Mouse (Mus musculus): Measurements from ENCODE around the gene Lima1. TPM values are rescaled to one million over a fixed set of nuclear protein-coding genes. Genes with fewer than 3 reads are reported as not detected.
"Not testable (repeated sequence)": the region's sequence is repeated elsewhere in the genome, so short reads cannot be mapped to it uniquely, and the experiment has no call there.

Lima1 gene
- 6.4 and 6.5 TPM in 2 replicates for total RNA-seq (2017)

DNA sequence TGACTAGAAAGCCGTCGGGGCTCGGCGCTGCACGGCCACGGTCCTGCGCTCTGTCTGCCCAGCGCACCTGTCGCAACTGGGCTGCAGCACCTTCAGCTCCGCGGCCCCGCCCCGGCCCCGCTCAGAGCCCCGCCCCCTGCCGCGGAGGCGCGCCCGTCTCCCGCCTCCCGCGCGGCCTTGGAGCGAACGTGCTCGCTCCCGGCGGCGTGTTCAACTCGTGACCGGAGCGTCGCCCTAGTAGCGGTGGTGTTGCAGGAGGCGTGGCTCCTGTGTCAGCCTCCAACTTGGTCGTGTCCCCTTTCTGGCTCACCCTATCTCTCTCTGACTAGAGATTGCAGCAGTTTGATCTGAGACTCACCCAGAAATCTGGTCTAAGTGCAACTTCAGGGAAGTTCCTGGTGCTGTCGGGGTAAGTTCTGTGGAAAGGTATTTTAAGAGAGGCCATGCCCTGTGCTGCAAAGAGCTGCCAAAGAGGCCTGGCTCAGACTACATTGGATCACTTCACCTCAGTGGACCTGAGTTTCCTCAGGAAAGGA, at the start of gene Lima1:
Lima1 (minus strand) TSS at position 123 of the 536 bp plus-strand sequence.
- ATAC-seq (replicated peaks in 1 of 2; ENCODE audit: insufficient read depth in 1 of 2, low FRiP score in 2 of 2, low TSS enrichment in 1 of 2, low read depth in 1 of 2, poor library complexity in 2 of 2, severe bottlenecking in 2 of 2) = peak; percentile 96 to 97

DNA sequence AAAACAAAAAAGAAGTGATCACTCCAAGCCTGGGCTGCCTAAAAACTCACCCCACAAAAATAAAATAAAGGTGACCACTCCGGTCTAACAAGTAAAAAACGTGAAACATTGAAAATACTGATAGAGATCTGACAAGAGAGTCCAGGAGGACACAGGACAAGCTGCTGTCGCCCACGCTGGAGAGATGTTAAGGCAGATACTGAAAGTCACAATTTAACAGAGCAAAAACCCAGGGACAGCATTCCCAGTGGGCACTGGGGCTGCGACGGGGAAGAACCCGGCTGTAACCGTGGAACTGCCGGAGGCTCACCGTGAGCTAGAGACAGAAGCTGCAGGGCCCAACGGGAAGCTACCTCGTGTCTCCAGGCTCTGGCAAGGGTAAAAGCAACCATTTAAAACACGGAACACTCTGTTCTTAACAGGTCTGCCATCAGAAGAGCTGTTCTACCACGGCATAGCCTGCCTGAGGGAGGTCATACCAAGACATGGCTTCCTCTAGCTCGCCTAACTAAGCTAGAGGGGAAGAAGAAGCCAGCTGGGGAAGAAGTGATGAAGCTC, 44.4 kb upstream of the Lima1 start:
- no peak for ATAC-seq (replicated peaks in 1 of 2; ENCODE audit: insufficient read depth in 1 of 2, low FRiP score in 2 of 2, low TSS enrichment in 1 of 2, low read depth in 1 of 2, poor library complexity in 2 of 2, severe bottlenecking in 2 of 2)

DNA sequence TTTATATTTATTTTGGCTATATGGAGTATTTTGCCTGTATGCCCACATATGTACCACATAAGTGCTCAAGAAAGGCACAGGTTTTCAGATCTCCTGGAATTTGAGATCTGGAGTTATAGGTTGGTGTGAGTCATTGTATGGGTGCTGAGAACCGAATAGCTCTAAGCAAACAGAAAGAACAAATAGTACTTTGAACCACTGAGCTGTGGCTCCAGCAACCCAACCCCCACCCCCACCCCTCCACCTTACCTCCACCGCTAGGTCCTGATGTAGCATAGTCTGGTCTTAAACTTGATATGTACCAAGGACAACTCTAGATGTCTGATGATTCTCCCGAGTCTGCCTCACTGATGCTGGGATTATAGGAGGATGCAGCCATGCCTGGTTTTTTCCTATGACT, 42.0 kb upstream of the Lima1 start:
- ATAC-seq (replicated peaks in 1 of 2; ENCODE audit: insufficient read depth in 1 of 2, low FRiP score in 2 of 2, low TSS enrichment in 1 of 2, low read depth in 1 of 2, poor library complexity in 2 of 2, severe bottlenecking in 2 of 2) = no peak

DNA sequence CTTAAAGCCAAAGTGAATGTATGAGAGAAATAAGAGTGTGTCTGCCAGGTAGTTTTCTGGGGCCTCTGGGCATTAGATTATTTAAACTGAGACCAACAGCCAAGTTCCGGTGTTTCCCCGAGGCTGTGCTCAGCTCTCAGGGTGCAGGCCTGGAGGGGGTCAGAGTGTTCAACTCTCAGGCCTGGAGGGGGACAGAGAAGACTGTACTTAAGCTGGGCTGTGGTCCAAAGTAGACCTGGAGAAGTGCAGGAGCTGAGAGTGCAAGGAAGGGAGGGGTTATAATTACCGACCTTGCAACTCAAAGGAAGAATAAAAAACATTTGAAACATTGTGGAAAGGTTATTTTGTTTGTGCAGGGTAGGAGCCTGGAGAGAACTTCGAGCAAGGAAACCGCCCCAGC, 39.4 kb upstream of the Lima1 start:
- ATAC-seq (replicated peaks in 1 of 2; ENCODE audit: insufficient read depth in 1 of 2, low FRiP score in 2 of 2, low TSS enrichment in 1 of 2, low read depth in 1 of 2, poor library complexity in 2 of 2, severe bottlenecking in 2 of 2) = no peak

DNA sequence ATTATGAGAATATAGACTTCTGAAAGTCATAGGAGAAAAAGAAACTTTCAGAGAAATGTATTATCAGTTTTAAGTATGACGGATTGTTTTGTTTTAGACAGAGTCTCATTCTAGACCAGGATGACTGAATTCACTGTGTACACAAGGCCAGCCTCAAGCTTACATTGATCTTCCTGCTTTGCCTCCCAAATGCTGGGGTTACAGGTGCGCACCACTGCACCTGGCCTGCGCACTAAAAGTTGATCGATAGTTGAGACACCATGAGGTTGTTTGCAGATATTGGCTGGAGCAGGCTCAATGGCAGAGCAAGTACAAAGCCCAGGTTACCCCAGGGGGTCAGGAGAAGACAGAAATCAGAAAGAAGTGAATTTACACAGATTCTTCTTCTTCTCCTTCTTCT, 36.5 kb upstream of the Lima1 start:
- no peak for ATAC-seq (replicated peaks in 1 of 2; ENCODE audit: insufficient read depth in 1 of 2, low FRiP score in 2 of 2, low TSS enrichment in 1 of 2, low read depth in 1 of 2, poor library complexity in 2 of 2, severe bottlenecking in 2 of 2)

DNA sequence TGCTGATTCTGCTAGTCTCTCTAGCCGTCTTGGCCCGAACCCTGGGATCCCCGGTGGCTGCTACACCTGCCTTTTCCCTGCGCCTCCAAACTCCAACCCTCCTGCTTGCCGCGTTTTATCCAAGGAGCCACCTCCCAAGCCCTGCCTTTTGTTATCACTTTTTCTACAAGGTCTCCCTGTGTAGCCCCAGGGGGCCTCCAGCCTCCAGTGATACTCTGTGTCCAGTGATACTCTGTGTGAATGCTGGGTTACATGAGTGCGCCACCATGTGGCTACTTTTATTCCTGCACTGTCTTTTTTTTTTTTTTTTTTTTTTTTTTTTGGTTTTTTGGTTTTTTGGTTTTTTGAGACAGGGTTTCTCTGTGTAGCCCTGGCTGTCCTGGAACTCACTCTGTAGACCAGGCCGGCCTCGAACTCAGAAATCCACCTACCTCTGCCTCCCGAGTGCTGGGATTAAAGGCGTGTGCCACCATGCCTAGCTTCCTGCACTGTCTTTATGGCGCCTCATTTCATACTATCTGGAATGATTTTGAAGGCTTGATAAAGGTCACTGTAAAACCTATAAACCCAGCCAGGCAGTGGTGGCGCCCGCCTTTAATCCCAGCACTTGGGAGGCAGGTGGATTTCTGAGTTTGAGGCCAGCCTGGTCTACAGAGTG, 34.2 kb upstream of the Lima1 start:
- ATAC-seq (replicated peaks in 1 of 2; ENCODE audit: insufficient read depth in 1 of 2, low FRiP score in 2 of 2, low TSS enrichment in 1 of 2, low read depth in 1 of 2, poor library complexity in 2 of 2, severe bottlenecking in 2 of 2) = not testable (repeated sequence)

DNA sequence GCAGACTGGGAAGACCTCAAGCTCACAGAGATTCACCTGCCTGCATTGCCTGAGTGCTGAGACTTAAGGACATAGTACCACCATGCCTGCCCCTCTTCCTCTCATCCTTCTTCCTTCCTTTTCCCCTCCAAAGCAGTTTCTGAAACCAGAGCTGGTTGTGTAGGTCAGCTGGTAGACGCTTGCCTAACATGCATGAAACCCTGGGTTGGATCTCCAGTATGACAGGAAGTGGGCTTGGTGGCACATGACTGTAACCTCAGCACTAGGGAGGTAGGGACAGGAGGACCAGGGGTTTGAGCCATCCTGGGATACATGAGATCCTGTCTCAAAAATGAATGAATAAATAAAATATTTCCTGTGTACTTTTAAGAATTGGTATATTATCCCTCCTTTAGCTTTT, 32.3 kb upstream of the Lima1 start:
- no peak for ATAC-seq (replicated peaks in 1 of 2; ENCODE audit: insufficient read depth in 1 of 2, low FRiP score in 2 of 2, low TSS enrichment in 1 of 2, low read depth in 1 of 2, poor library complexity in 2 of 2, severe bottlenecking in 2 of 2)

DNA sequence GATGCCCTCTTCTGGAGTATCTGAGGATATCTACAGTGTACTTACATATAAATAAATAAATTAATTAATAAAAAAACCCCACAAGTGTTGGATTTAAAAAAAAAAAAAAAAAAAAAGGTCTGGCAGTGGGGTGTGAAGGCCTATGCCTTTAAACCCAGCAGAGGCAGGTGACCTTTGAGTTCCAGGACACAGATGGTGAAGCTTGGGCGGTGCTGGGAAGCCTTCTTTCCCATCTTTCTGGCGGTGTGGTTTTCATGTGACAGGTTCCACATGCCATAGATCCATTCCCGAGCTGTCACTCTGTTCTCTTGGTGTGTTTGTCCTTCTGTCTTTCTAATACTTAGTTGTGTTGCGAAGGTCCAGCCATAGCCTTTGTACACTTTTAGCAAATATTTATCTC, 31.8 kb upstream of the Lima1 start:
- no peak for ATAC-seq (replicated peaks in 1 of 2; ENCODE audit: insufficient read depth in 1 of 2, low FRiP score in 2 of 2, low TSS enrichment in 1 of 2, low read depth in 1 of 2, poor library complexity in 2 of 2, severe bottlenecking in 2 of 2)

DNA sequence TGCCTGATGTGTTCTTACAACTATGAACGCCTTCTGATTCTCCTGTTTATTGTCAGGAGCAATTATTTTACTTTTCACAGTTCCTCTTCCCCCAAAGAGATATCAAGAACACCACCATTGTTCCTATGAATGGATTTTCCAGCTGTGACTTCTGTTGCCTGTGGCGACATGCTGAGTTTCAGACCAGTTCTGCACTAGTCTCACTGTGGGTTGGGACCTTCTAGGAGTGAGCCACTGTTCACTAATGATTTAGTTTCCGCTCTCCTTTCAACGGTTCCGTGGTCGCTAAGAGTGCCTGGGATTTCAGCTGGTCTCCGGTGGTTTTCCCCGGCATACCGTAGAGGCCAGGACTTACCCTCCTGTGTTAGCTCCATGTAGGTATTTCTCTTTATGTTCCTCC, 29.6 kb upstream of the Lima1 start:
- no peak for ATAC-seq (replicated peaks in 1 of 2; ENCODE audit: insufficient read depth in 1 of 2, low FRiP score in 2 of 2, low TSS enrichment in 1 of 2, low read depth in 1 of 2, poor library complexity in 2 of 2, severe bottlenecking in 2 of 2)

DNA sequence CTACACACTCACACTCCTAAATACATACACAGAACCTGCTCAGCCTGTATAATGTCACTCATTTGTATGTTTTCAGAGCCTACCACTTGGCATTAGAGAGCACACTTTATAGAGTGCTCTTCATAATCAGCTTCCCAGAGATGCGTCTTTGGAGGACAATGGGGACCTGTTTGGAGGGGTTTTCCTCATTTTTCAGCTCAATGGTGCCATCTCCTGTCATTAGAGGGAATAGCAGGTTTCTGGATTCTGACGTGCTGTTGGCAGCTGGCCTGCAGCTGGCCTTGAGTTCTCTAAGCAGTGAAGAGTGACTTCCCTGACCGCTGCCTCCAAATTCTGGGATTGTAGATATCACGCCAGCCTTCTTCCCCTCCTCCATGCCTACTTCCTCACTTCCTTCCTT, 29.1 kb upstream of the Lima1 start:
- peak; percentile 58 to 65 for ATAC-seq (replicated peaks in 1 of 2; ENCODE audit: insufficient read depth in 1 of 2, low FRiP score in 2 of 2, low TSS enrichment in 1 of 2, low read depth in 1 of 2, poor library complexity in 2 of 2, severe bottlenecking in 2 of 2)

DNA sequence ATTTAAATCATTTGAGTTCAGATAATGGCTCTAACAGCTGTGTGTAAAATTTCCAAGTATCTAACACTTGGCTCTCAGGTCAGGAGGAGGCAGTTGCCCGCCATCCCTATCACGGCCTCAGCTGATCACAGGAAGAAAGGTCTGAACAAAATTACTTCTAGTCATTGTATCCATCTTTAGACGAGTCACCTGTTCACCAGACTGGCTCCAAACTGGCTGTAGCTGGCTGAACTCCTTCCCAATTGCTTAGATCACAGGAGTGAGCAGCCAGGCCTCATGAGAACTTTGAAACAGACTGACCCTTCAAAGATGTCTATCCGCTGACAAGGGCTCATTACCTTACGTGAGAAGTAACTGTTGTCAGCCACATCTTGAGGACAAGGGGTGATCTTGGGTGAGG, 28.0 kb upstream of the Lima1 start:
- ATAC-seq (replicated peaks in 1 of 2; ENCODE audit: insufficient read depth in 1 of 2, low FRiP score in 2 of 2, low TSS enrichment in 1 of 2, low read depth in 1 of 2, poor library complexity in 2 of 2, severe bottlenecking in 2 of 2) = no peak

DNA sequence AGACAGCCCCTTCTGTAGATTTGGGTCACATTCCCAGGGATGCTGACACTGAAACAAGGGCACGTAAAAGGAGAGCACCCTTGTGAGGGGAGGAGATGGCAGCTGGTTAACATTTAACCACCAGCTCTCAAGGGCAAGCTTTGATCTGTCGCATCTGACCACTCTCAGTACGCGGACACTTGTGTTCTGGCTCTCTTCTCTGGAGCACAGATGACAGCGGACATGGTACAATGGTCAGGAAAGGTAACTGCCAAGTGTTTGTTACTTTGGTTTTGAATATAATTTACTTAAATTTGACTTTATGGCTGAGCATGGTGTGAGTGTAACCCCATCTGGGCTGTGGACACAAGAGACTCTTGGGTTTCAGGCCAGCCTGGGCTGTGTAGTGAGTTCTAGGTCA, 27.5 kb upstream of the Lima1 start:
- ATAC-seq (replicated peaks in 1 of 2; ENCODE audit: insufficient read depth in 1 of 2, low FRiP score in 2 of 2, low TSS enrichment in 1 of 2, low read depth in 1 of 2, poor library complexity in 2 of 2, severe bottlenecking in 2 of 2) = no peak

DNA sequence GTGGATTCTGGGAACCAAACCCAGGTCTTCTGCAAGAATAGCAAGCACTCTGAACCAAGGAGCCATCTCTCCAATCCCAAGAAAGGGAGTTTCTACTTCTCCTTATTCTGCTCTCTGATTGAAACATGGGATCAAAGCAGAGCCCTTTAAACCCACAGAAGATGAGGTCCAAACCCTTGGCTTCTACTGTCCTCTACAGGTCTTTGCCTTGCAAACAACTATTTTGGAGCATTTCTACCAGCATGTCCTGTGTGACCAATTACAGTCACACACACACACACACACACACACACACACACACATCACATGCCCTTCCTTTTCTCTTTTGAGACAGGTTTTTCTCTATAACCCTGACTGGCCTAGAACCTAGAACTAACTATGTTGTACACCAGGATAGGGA, 21.4 kb upstream of the Lima1 start:
- ATAC-seq (replicated peaks in 1 of 2; ENCODE audit: insufficient read depth in 1 of 2, low FRiP score in 2 of 2, low TSS enrichment in 1 of 2, low read depth in 1 of 2, poor library complexity in 2 of 2, severe bottlenecking in 2 of 2) = no peak

DNA sequence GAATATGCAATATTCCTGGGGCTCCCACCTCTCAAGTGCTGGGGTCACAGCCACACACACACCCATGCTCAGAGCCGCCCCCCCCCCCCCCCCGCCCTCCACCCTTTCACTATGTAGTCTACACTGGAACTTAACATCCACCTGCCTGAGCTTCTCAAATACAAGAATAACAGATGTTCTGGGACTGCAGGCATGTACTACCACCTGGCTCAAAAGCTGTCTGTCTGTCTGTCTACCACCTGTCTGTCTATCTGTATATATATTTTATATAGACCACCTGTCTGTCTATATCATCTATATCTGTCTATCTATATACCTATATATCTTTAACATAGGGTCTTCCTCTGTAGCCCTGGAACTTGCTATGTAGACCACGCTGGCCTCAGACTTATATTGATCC, 16.1 kb upstream of the Lima1 start:
- no peak for ATAC-seq (replicated peaks in 1 of 2; ENCODE audit: insufficient read depth in 1 of 2, low FRiP score in 2 of 2, low TSS enrichment in 1 of 2, low read depth in 1 of 2, poor library complexity in 2 of 2, severe bottlenecking in 2 of 2)

DNA sequence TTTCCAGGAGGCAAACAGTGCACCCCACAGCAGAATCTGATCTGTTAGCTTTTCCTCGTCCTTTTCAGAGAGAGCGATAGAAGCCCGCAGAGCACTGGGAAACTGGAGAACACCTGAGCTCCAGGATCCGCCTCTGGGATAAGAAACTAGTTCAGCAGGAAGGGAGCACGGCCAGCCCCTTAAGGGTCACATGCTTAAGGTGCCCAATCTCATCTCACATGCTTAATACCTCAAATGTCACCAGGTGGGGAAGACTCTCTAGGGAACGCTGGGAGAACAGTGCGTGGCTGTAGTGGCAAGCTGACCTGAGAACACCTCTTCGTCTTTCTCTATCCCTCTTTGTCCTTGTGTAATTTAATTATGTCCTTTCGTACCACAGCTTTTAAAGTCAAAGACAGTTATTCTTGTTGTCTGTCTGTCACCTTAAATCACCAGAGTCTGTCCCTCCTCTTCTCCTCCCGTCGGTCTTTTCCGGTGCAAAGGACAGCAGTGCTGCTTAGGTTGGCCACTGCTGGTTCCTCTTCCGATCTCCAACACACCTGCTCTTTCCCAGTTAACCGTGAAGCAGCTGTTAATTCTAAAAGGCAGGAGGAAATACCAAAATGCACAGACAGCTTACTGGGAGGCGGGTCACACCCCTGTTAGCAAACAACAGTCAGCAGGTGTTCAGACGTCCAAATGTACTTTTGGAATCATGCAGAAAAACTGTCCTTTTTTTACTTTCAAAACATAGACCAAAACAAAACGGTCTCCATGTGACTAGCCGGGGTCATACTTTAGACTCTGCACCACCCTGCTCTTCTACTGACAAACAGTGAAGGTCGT, 15.4 kb upstream of the Lima1 start:
- no peak; a peak in 1 of 4 replicates for ATAC-seq (replicated peaks in 1 of 2; ENCODE audit: insufficient read depth in 1 of 2, low FRiP score in 2 of 2, low TSS enrichment in 1 of 2, low read depth in 1 of 2, poor library complexity in 2 of 2, severe bottlenecking in 2 of 2)

DNA sequence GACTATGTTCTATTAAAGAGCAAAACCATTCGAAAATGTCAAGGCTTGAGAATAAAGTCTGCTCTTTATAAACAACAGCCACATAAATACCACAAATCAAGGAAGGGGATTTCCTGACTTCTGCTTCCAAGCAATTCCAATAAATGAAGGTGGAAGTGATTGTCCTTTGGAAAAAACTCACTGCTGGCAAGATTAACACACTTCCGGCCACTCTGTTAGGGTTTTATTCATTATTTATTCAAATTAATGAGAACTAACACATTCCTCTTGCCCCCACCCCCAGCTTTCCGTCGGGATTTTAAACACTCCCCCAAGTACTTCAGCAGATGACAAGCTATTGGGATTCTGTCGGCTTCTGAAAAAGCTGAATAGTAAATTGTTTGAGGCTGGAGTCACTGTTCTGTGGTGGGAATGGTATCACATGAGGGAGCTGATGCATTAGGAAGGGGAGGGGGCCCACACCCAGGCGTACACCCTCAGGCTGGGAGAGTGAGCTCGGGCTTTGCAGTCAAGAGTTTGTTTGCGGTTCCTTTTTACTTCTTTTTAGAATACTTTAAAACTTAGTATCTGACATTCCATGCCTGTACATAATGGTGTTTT, 14.1 kb upstream of the Lima1 start:
- ATAC-seq (replicated peaks in 1 of 2; ENCODE audit: insufficient read depth in 1 of 2, low FRiP score in 2 of 2, low TSS enrichment in 1 of 2, low read depth in 1 of 2, poor library complexity in 2 of 2, severe bottlenecking in 2 of 2) = no peak

DNA sequence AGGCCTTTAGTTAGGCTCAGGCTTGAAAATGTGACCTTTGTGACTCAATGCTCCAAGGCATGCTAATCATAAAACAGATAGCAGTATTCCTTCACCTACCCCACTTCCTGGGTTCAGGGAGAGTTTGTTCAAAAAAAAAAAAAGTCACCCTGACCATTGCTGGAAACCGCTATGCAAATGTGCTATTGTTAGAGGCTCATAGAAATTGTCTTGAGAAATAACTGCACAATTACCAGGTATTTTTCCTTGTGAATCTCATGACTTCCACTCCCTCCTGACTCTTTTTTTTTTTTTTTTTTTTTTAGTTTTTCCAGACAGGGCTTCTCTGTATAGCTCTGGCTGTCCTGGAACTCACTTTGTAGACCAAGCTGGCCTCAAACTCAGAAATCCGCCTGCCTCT, 11.9 kb upstream of the Lima1 start:
- ATAC-seq (replicated peaks in 1 of 2; ENCODE audit: insufficient read depth in 1 of 2, low FRiP score in 2 of 2, low TSS enrichment in 1 of 2, low read depth in 1 of 2, poor library complexity in 2 of 2, severe bottlenecking in 2 of 2) = not testable (repeated sequence)

DNA sequence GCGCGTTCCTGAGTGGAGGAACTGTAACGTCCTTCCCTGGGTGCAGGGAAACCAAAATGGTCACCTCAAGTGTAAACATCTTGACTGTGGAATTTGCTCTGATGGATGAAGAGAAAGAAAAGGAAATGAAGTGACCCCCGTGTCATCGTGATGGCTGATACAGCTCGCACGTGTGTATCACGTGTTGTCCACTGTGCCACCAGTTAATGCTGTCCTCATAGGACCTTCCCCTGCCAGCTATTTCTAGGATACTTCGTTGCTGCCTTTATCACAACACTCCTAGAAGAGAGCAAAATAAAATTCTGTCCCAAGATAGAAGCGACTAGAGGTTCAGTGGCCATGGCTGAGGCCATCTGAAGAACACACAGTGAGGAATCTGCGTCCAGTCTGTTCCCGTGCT, 8.8 kb upstream of the Lima1 start:
- no peak for ATAC-seq (replicated peaks in 1 of 2; ENCODE audit: insufficient read depth in 1 of 2, low FRiP score in 2 of 2, low TSS enrichment in 1 of 2, low read depth in 1 of 2, poor library complexity in 2 of 2, severe bottlenecking in 2 of 2)

All from hematopoietic stem cell, adult 5-6 weeks (primary cell).